Mouse (Mus musculus) skeletal muscle tissue, adult 2 months (tissue): Measurements from ENCODE around the gene Bicra.

ENCODE experiments used
- DNase-seq: peaks from one replicate; pipeline ENCODE4 v3.0.0-alpha.2; 2012; ENCODE audit warnings: low read depth, low spot score

Bicra gene

GRCm38 (mm10) chr7:16014521-16015175 lies 33.1 kb downstream of the Bicra start:
- DNase-seq, result peak; percentile 72

GRCm38 (mm10) chr7:16013722-16014275 lies 33.9 kb downstream of the Bicra start:
- DNase-seq, result no peak

- no peak for DNase-seq
Observed at GRCm38 (mm10) chr7:16012576-16013263, 35.0 kb downstream of the Bicra start.

GRCm38 (mm10) chr7:16011418-16012085 lies 36.2 kb downstream of the Bicra start:
- no peak for DNase-seq

DNA sequence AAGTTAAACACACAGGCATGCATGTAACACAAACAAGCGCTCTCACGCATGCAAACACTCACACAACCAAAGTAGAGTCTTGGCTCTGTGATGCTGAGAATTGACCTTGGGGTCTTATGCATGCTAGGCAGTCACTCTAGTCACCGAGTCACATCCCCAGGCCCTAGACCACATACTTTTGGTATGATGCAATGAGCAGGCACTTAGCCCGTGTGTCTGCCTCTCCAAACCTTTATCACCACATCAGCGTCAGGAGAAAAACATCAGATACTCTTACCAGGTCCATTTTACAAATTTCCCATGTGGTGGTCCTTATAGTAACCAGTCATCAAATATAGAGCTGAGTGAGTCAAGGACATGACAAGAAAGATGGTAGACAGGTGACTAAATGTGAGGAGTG lies 37.1 kb downstream of the Bicra start:
- DNase-seq, result no peak

DNA sequence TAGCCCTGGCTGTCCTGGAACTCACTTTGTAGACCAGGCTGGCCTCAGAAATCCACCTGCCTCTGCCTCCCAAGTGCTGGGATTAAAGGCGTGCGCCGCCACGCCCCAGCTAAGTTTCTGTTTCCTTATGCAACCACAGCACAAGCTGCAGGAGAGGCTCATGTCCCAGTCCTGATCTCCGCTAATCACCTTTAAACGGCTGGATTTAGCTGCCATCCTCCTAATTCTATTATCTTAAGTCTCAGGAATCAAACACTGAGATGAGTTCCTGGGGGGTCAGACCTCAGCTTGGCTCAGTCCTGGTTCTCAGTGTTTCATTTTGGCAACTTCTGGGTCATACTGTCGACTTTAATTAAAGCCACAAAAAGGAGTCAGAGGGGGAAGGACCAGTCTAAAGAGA lies 38.1 kb downstream of the Bicra start:
- no peak for DNase-seq

- DNase-seq, result no peak
Observed at GRCm38 (mm10) chr7:16005020-16005419, 42.7 kb downstream of the Bicra start.

DNA sequence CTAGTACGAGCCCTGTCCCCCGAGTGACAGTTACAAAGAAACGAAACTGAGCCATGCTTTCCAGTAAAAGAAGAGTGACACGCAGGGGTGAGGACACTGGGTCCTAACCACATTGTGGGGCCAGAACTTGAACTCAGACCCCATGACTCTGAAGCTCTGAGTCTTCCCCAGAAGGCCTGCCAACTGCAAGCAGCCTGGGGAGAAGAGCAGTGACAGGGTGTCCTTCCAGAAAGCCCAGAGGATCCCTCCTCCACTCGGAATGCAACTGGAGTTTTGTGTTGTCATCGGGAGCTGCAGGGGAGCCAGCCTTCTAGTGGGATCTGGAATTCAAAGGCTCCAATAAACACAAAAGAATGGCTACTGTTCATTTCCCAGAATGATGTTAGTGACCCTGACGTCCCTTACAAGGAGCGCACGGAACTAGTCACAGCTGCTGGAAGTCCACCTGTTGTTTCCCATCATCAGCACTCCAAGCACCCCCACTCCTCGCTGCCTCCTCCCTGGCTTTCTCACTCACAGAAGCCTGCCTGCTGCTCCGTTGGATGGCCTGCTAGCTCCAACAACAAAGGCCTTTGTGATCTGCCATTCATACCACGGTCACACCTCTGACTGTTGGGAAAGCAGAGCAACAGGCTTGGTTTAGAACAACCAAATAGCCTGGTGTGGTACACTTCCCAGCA lies 43.4 kb downstream of the Bicra start:
- peak; percentile 76 for DNase-seq

- no peak for DNase-seq
Observed at GRCm38 (mm10) chr7:16003032-16003431, 44.7 kb downstream of the Bicra start.

DNA sequence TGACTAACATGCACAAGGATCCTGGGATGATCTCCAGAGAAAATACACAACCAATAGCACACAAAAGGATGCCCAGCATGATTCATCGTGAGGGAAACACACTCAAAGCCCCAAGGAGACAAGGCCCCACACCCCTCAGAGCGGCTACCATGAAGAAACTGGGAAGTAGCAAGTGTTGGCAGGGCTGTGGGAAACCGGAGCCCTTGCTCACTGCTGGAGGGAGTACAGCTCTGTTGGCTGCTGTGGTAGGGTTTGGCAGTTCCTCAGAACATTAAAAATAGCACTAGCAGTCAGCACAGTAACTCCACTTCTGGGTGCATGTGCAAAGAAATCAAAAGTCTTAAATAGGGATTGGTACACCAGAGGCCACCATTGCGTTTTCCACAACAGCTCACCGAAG lies 45.5 kb downstream of the Bicra start:
- DNase-seq, result peak; percentile 94

DNA sequence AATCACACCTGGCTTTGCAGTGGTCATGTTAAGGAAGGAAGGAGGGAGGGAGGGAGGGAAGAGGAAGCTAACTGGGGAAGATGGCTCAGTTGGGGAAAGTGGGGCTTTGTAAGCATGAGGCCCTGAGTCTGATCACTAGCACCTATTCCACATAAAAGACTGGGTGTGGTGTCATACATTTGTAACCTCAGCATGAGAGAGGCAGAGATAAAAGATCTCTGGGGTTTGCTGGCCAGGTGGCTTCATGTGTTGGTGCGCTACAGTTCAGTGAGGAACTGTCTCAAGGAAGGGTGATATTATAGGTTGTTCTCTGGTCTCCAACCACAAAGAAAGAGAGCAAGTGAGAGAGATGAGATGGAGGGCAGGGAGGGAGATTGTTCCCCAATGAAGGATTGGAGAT lies 46.0 kb downstream of the Bicra start:
- DNase-seq, result no peak

GRCm38 (mm10) chr7:15993789-15994188 lies 53.9 kb downstream of the Bicra start:
- DNase-seq, result no peak

DNA sequence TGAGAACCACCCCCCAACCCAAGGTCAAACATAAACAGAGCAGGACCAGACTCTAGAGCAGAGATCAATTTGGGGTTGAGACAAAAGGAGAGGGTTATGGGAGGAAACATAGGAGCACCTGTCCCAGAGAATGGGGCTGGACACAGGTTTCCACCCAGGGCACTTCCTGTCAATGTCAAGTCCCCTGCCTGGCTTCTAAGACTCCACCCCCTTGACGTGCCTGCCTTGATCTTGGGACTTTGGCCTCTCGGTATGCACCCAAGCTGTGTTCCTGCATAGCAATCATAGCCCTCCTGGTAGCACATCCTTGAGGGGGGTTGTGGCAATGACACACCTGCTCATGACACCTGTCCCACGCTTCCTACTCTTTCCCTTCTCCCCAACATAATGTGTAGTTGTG lies 54.6 kb downstream of the Bicra start:
- no peak for DNase-seq

- DNase-seq, result no peak
Observed at GRCm38 (mm10) chr7:15991764-15992163, 56.0 kb downstream of the Bicra start.

- DNase-seq, result no peak
Observed at GRCm38 (mm10) chr7:15987661-15988356, 59.9 kb downstream of the Bicra start.

- DNase-seq, result peak; percentile 64
Observed at GRCm38 (mm10) chr7:15982729-15983407, 64.9 kb downstream of the Bicra start.

DNA sequence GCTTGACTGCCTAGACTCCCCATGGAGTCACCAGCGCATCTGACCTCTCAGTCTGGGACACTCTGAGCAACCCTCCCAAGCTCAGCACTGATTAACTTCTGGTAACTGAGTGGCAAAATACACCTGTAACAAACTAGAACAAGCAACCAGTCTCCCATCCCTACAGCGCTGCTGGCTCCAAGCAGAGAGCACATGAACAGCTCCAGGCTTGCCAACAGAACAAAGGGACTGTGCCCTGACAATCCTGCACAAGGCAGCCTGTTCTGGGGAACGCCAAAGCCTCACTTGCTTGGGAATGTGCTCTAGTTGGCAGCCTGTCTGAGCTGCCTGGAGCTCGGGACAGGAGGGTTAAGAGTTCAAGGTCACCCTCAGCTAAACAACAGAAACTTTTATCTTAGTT lies 66.2 kb downstream of the Bicra start:
- no peak for DNase-seq

- DNase-seq, result no peak
Observed at GRCm38 (mm10) chr7:15980246-15980645, 67.5 kb downstream of the Bicra start.

DNA sequence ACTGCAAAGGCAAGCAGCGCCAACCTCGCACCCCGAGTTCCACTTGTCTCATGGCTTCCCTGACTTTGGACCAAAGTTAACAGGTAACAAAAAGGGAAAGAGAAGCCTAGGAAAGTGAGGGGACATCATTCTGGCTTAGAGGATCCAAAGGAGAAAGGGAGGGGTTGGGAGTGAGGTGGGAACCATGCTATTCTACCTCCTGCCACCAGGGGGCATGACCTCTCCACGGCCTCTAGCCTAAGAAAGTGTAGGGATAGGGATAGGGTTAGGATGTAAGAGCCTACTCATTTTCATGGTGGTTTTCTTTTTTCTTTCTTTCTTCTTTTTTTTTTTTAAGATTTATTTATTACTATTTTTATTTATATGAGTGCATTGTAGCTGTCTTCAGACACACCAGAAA lies 71.8 kb downstream of the Bicra start:
- DNase-seq, result peak; percentile 58

- DNase-seq, result no peak
Observed at GRCm38 (mm10) chr7:15975451-15975850, 72.3 kb downstream of the Bicra start.

DNA sequence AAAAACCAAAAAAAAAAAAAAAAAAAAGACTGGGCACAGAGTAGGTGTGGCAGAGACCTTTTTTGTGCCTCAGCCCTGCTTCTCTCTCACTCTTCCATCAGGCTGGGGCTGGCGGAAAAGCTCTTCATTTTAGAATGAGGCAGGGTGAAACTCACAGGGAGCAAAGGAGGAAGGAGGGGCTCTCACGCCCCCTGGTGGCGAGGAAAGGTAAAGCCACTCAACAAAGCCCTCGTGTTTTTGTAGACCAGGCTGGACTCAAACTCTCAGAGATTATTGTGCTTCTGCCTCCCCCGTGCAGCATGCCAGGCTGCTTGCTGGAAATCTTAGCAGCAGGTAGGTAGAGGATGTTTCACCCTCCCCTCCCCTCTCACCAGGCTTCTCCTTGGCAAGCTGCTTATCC lies 73.0 kb downstream of the Bicra start:
- peak; percentile 49 for DNase-seq
